Mouse (Mus musculus) liver, embryonic 14.5 days (tissue): ENCODE data around the gene Gse1.

Experiments used
- CTCF ChIP-seq: IDR thresholded peaks from 2 replicates; pipeline ENCODE4 v1.5.1; 2016; ENCODE audit warnings: antibody characterized with exemption, low read depth, control low read depth
- EP300 ChIP-seq: IDR thresholded peaks from 2 replicates; pipeline ENCODE4 v1.6.1; 2016; ENCODE audit warnings: antibody characterized with exemption, low read depth

DNA sequence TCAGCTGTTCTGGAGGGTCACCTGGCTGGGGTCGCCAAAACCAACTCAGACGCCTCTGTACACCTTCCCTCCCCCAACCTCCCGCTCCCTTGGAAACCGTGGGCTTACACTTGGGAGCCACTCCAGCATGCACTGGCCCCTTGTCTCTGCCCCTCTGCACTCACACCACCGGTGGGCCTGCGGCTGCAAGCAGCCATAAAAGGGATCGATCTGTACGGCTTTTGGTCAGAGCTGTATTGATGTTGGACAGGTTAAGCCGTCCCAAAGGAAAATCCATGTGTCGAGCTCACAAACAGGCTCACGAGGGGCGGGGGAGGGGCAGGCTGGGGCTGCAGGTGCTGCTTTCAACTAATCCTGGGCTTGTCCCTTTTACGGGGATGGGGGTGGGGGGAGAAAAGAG, 314.7 kb downstream of the Gse1 start:
- TF ChIP-seq CTCF (no peak), EP300 (no peak)
